Mouse (Mus musculus): ENCODE data around the gene Rchy1. TPM values are rescaled to one million over a fixed set of nuclear protein-coding genes. Genes with fewer than 3 reads are reported as not detected.
A peak's percentile ranks its signal among the peaks of the same experiment; 100 is the strongest.

Rchy1 gene
- total and polyA plus RNA-seq, 2 experiments from 2014 or later = 40.0 to 67.1 TPM

GRCm38 (mm10) chr5:91977397-91977770, 14.5 kb upstream of the Rchy1 start:
- Histone ChIP-seq H3K27ac (ENCODE audit: low read depth, low read length) (no peak overlapping the region), H3K9ac (no peak overlapping the region), H3K27me3 (ENCODE audit: insufficient read depth, low read length) (no peaks in the 10 kb centered on the region), H3K9me3 (ENCODE audit: low read length) (no peaks in the 10 kb centered on the region), H3K4me1 (ENCODE audit: insufficient read depth) (no peaks in the 10 kb centered on the region), H3K4me2 (ENCODE audit: low read depth) (no peak overlapping the region), H3K36me3 (ENCODE audit: insufficient read depth) (no peaks in the 10 kb centered on the region), H3K4me3 (ENCODE audit: low read depth, low read length) (no peak overlapping the region)
- no peak for ATAC-seq
- DNase-seq = no peak
- no peak for TF ChIP-seq CTCF (IDR thresholded peaks at IDR 0.05; ENCODE audit: low read depth)
- WGBS = 98% methylated on average over 2 of the region's 2 CpGs

GRCm38 (mm10) chr5:91976566-91977396, 13.9 kb upstream of the Rchy1 start:
- Histone ChIP-seq H3K4me3 (ENCODE audit: low read depth, low read length) (no peak overlapping the region), H3K9ac (no peak overlapping the region), H3K4me2 (ENCODE audit: low read depth) (no peak overlapping the region), H3K4me1 (ENCODE audit: insufficient read depth) (no peaks in the 10 kb centered on the region), H3K9me3 (ENCODE audit: low read length) (no peaks in the 10 kb centered on the region), H3K36me3 (ENCODE audit: insufficient read depth) (no peaks in the 10 kb centered on the region), H3K27me3 (ENCODE audit: insufficient read depth, low read length) (no peaks in the 10 kb centered on the region), H3K27ac (ENCODE audit: low read depth, low read length) (no peak overlapping the region)
- no peak for TF ChIP-seq CTCF (IDR thresholded peaks at IDR 0.05; ENCODE audit: low read depth)
- ATAC-seq (no peak), DNase-seq (no peak)
- 78% methylated on average over 10 of the region's 10 CpGs for WGBS

GRCm38 (mm10) chr5:91975758-91976157, 12.9 kb upstream of the Rchy1 start:
- Histone ChIP-seq H3K36me3 (ENCODE audit: insufficient read depth) (no peaks in the 10 kb centered on the region), H3K4me2 (ENCODE audit: low read depth) (no peak overlapping the region), H3K27ac (ENCODE audit: low read depth, low read length) (no peak overlapping the region), H3K9ac (no peak overlapping the region), H3K4me1 (ENCODE audit: insufficient read depth) (no peaks in the 10 kb centered on the region), H3K27me3 (ENCODE audit: insufficient read depth, low read length) (no peaks in the 10 kb centered on the region), H3K9me3 (ENCODE audit: low read length) (no peaks in the 10 kb centered on the region), H3K4me3 (ENCODE audit: low read depth, low read length) (no peak overlapping the region)
- ATAC-seq (no peak), DNase-seq (no peak)
- TF ChIP-seq CTCF (IDR thresholded peaks at IDR 0.05; ENCODE audit: low read depth) = no peak
- 96% methylated on average over 9 of the region's 9 CpGs for WGBS

GRCm38 (mm10) chr5:91974002-91974401, 11.1 kb upstream of the Rchy1 start:
- Histone ChIP-seq H3K27me3 (ENCODE audit: insufficient read depth, low read length) (no peaks in the 10 kb centered on the region), H3K4me2 (ENCODE audit: low read depth) (no peak overlapping the region), H3K4me1 (ENCODE audit: insufficient read depth) (no peaks in the 10 kb centered on the region), H3K36me3 (ENCODE audit: insufficient read depth) (no peaks in the 10 kb centered on the region), H3K9ac (no peak overlapping the region), H3K4me3 (ENCODE audit: low read depth, low read length) (no peak overlapping the region), H3K27ac (ENCODE audit: low read depth, low read length) (no peak overlapping the region), H3K9me3 (ENCODE audit: low read length) (no peaks in the 10 kb centered on the region)
- DNase-seq (no peak), ATAC-seq (no peak)
- TF ChIP-seq CTCF (IDR thresholded peaks at IDR 0.05; ENCODE audit: low read depth) = no peak
- WGBS = 91% methylated on average over 7 of the region's 7 CpGs

GRCm38 (mm10) chr5:91972046-91972445, 9.2 kb upstream of the Rchy1 start:
- no peak overlapping the region for H3K4me2 ChIP-seq (ENCODE audit: low read depth)
- no peaks in the 10 kb centered on the region for H3K27me3 ChIP-seq (ENCODE audit: insufficient read depth, low read length)
- H3K4me3 ChIP-seq (ENCODE audit: low read depth, low read length) = no peak overlapping the region
- H3K36me3 ChIP-seq (ENCODE audit: insufficient read depth) = no peaks in the 10 kb centered on the region
- 88% methylated on average over 3 of the region's 3 CpGs for WGBS
- DNase-seq = no peak
- no peak overlapping the region for H3K27ac ChIP-seq (ENCODE audit: low read depth, low read length)
- ATAC-seq = no peak
- no peaks in the 10 kb centered on the region for H3K4me1 ChIP-seq (ENCODE audit: insufficient read depth)
- TF ChIP-seq CTCF (IDR thresholded peaks at IDR 0.05; ENCODE audit: low read depth) = no peak
- no peaks in the 10 kb centered on the region for H3K9me3 ChIP-seq (ENCODE audit: low read length)
- no peak overlapping the region for H3K9ac ChIP-seq

- no peaks in the 10 kb centered on the region for H3K27me3 ChIP-seq (ENCODE audit: insufficient read depth, low read length)
- peaks cover 5% of the 10 kb centered on the region for H3K36me3 ChIP-seq (ENCODE audit: insufficient read depth)
- WGBS = under 1% methylated on average over 14 of the region's 14 CpGs
- DNase-seq (no peak), ATAC-seq (no peak)
- peak overlapping the region; percentile 71 for H3K9ac ChIP-seq
- peaks cover 12% of the 10 kb centered on the region; the same call in 1 of the 2 replicates for H3K4me1 ChIP-seq (ENCODE audit: insufficient read depth)
- peak overlapping the region; percentile 92 for H3K4me3 ChIP-seq (ENCODE audit: low read depth, low read length)
- no peaks in the 10 kb centered on the region for H3K9me3 ChIP-seq (ENCODE audit: low read length)
- peak overlapping the region; percentile 70 for H3K4me2 ChIP-seq (ENCODE audit: low read depth)
- no peak for TF ChIP-seq CTCF (IDR thresholded peaks at IDR 0.05; ENCODE audit: low read depth)
- peak overlapping the region; percentile 97 for H3K27ac ChIP-seq (ENCODE audit: low read depth, low read length)
These were observed 619 bp downstream of the Rchy1 start for GRCm38 (mm10) chr5:91962259-91962638.

- no peak for ATAC-seq
- H3K9ac ChIP-seq = peak overlapping the region; percentile 71
- WGBS = 92% methylated on average over 1 of the region's 1 CpGs
These were observed 1.5 kb downstream of the Rchy1 start for GRCm38 (mm10) chr5:91961370-91961769.

More at GRCm38 (mm10) chr5:91961370-91961769, 1.5 kb downstream of the Rchy1 start:
- Histone ChIP-seq H3K4me3 (ENCODE audit: low read depth, low read length) (peak overlapping the region; percentile 92), H3K27me3 (ENCODE audit: insufficient read depth, low read length) (no peaks in the 10 kb centered on the region), H3K36me3 (ENCODE audit: insufficient read depth) (peaks cover 10% of the 10 kb centered on the region), H3K4me1 (ENCODE audit: insufficient read depth) (peaks cover 12% of the 10 kb centered on the region; the same call in 1 of the 2 replicates), H3K9me3 (ENCODE audit: low read length) (no peaks in the 10 kb centered on the region), H3K4me2 (ENCODE audit: low read depth) (peak overlapping the region; percentile 70), H3K27ac (ENCODE audit: low read depth, low read length) (no peak overlapping the region)
- no peak for DNase-seq
- no peak for TF ChIP-seq CTCF (IDR thresholded peaks at IDR 0.05; ENCODE audit: low read depth)

All from forebrain, postnatal 0 days (tissue).